Mouse (Mus musculus) midbrain, embryonic 12.5 days (tissue): ENCODE measurements around the gene Aloxe3. TPM values are rescaled to one million over a fixed set of nuclear protein-coding genes. Genes with fewer than 3 reads are reported as not detected.

Experiments used
- ATAC-seq: fragments of 200-750 bp; cut with Nextera tagmentation; 2 replicates; pipeline ENCODE4 v1.8.0; 2017; ENCODE audit warnings: low read depth, moderate TSS enrichment, moderate library complexity; ENCODE audit not compliant: low FRiP score
- H3K27ac ChIP-seq: fragments of 300-500 bp; sonication (generic); replicated peaks from 2 replicates; pipeline ENCODE4 v1.5.1; 2016; ENCODE audit warnings: mild to moderate bottlenecking
- H3K27me3 ChIP-seq: fragments of 300-500 bp; sonication (generic); 2 replicates; pipeline ENCODE4 v1.6.1; 2016; ENCODE audit warnings: mild to moderate bottlenecking
- H3K36me3 ChIP-seq: fragments of 300-500 bp; sonication (generic); 2 replicates; pipeline ENCODE4 v1.6.1; 2016
- H3K4me1 ChIP-seq: fragments of 300-500 bp; sonication (generic); 2 replicates; pipeline ENCODE4 v1.6.1; 2016
- H3K4me2 ChIP-seq: fragments of 300-500 bp; sonication (generic); replicated peaks from 2 replicates; pipeline ENCODE4 v1.6.1; 2016; ENCODE audit warnings: mild to moderate bottlenecking, moderate library complexity
- H3K4me3 ChIP-seq: fragments of 300-500 bp; sonication (generic); 2 replicates; pipeline ENCODE4 v1.5.1; 2016; ENCODE audit warnings: mild to moderate bottlenecking
- H3K9ac ChIP-seq: fragments of 300-500 bp; sonication (generic); replicated peaks from 2 replicates; pipeline ENCODE4 v1.6.1; 2016; ENCODE audit warnings: mild to moderate bottlenecking, moderate library complexity
- H3K9me3 ChIP-seq: fragments of 300-500 bp; sonication (generic); 2 replicates; pipeline ENCODE4 v1.6.1; 2016; ENCODE audit warnings: mild to moderate bottlenecking
- WGBS: fragments of 180-500 bp; shearing (Covaris S2); methylation state at CpG from one replicate; pipeline ENCODE4 v1.1.7; 2016; 5-methylcytosine and 5-hydroxymethylcytosine counted together
- polyA plus RNA-seq: library from polyadenylated mRNA; unstranded; fragments of >200 nt; fragmentation: Nextera tagmentation; extraction: Ambion mirVana; gene quantifications from 2 replicates; pipeline ENCODE4 v1.2.1, GENCODE M21; 2016

Gene Aloxe3
- polyA plus RNA-seq, 1 experiment from 2014 or later, result 0.66 TPM

DNA sequence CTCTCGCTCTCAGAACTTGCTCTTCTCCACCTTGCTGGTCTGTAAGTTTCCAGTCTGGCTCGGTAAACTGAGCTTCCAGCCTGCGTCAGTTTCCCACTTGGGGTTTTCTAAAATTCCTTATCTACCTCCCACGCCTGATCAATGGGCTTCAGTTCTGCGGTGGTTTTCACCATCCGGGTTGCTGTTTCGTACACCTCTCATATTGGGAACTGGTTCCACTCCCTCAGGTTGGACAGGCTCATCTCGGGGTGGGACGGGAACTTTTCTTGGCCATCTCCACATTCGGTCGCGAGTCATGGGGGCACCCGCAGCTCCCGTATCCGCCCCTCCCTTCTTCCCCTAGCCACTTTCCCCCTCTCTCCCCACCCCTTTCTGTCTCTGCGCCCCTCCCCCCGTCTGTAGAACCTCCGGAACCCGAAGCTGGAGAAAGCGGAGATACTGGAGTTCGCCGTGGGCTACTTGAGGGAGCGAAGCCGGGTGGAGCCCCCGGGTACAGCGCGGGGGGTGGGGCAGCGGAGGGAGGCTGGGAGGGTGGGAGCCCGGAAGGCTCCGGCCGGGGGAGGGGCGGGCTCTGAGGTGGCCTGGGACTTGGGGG lies 3.9 kb upstream of the Aloxe3 start:
- peak overlapping the region; percentile 75; the same call in 1 of the 2 replicates for H3K27ac ChIP-seq

DNA sequence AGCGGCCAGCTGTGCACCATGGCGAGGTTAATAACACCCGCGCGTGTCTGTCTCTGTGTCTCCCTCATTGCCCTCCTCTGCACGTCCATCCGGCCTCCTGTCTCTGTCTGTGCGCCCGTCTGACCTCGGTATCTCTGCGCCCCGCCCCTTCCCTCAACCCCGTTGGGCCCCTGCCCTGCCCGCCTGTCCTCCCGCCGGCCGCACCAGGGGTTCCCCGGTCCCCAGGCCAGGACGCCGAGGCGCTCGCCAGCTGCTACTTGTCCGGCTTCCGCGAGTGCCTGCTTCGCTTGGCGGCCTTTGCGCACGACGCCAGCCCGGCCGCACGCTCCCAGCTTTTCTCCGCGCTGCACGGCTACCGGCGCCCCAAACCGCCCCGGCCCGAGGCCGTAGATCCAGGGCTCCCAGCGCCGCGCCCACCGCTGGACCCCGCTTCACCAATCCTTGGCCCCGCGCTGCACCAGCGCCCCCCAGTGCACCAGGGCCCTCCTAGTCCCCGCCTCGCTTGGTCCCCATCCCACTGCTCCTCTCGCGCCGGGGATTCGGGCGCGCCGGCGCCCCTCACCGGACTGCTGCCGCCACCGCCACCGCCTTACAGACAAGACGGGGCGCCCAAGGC lies 3.3 kb upstream of the Aloxe3 start, which contains the start of gene 9130213A22Rik:
TSS of gene 9130213A22Rik (minus strand) at position 254 of the 616 bp plus-strand sequence.
- peak within 1 kb of the TSS; percentile 92 for H3K4me2 ChIP-seq
- under 1% methylated on average over 61 of the region's 66 CpGs for WGBS
- H3K9me3 ChIP-seq, result no peaks in the 10 kb centered on the region
- peaks cover 49% of the 10 kb centered on the region for H3K4me1 ChIP-seq
- H3K9ac ChIP-seq, result peak within 1 kb of the TSS; percentile 72
- no peaks in the 10 kb centered on the region for H3K36me3 ChIP-seq
- H3K27ac ChIP-seq, result peak within 1 kb of the TSS; percentile 75
- peaks cover 49% of the 10 kb centered on the region for H3K27me3 ChIP-seq
- H3K4me3 ChIP-seq, result peak within 1 kb of the TSS; percentile 77
- ATAC-seq, result peak; percentile 64

More for the DNA sequence above, 3.9 kb upstream of the Aloxe3 start:
- peaks cover 55% of the 10 kb centered on the region for H3K4me1 ChIP-seq
- ATAC-seq, result no peak
- 1% methylated on average over 31 of the region's 32 CpGs for WGBS
- H3K27me3 ChIP-seq, result peaks cover 46% of the 10 kb centered on the region
- H3K36me3 ChIP-seq, result no peaks in the 10 kb centered on the region
- H3K4me3 ChIP-seq, result peak overlapping the region; percentile 77
- H3K4me2 ChIP-seq, result peak overlapping the region; percentile 92
- no peaks in the 10 kb centered on the region for H3K9me3 ChIP-seq
- peak overlapping the region; percentile 72 for H3K9ac ChIP-seq

DNA sequence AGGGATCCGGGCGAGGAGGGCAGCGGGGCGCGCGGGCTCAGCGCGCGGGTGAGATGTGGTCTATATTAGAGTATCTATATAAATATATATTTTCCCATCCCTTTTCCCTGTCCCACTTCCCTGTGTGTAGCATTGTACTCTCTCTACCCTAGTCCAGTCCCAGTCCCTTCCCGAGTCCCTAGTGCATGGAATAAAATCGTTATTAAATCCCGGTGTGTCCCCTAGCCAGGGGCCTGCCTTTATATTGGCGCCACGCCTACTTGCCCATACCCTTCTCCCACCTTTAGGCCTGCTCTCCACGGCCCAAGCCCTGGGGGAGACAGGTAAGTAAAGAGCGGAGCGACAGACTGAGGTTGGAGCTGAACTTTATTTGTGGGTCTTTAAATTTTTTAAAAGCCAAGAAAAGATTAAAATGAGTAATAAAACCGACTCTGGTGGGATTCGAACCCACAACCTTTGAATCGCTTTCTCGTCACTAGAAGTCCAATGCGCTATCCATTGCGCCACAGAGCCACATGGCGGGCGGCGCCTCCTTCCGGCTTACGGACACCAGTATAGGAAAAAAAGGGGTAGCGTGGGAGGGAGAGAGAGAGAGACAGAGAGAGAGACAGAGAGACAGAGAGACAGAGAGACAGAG lies 2.5 kb upstream of the Aloxe3 start:
- Histone ChIP-seq H3K9ac (peak overlapping the region; percentile 72), H3K36me3 (no peaks in the 10 kb centered on the region), H3K4me1 (peaks cover 45% of the 10 kb centered on the region), H3K9me3 (no peaks in the 10 kb centered on the region), H3K27ac (peak overlapping the region; percentile 75), H3K4me3 (peak overlapping the region; percentile 77), H3K4me2 (peak overlapping the region; percentile 92), H3K27me3 (peaks cover 57% of the 10 kb centered on the region)
- WGBS, result under 1% methylated on average over 29 of the region's 29 CpGs
- peak; percentile 9; the same call in 1 of the 2 replicates for ATAC-seq

DNA sequence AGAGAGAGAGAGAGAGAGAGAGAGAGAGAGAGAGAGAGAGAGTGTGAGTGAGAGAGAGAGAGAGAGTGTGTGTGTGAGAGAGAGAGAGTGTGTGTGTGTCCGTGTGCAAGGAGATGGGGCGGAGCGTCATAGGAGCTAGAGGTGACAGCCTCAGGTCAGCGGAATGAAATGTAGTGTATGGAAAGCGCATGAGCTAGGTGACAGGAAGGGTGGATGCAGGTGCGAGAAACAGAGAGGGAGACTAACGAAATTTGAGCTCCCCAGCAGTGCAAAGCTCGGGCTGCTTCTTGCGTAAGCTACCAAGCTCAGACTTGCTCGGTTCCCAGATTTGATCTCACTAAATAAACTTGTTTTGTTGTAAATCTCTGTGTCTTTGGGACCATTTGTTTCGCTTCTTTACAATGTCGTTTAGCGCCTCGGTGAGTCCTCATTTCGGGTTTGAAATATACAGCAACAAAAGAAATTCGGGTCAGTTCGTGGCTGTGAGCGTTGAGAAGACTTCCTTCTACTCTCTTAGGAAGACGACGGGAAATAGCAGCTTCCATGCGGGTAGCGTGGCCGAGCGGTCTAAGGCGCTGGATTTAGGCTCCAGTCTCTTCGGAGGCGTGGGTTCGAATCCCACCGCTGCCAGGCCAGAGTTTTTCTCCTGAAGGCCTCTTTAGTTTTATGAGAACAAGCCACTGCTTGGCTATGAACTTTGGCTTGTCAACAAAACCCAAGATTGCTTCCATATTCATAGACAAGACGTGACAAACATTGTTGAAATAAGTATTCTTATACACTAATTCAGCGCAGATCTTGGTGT lies 1.8 kb upstream of the Aloxe3 start:
- no peaks in the 10 kb centered on the region for H3K36me3 ChIP-seq
- no peaks in the 10 kb centered on the region for H3K9me3 ChIP-seq
- H3K4me2 ChIP-seq, result peak overlapping the region; percentile 92
- H3K4me1 ChIP-seq, result peaks cover 44% of the 10 kb centered on the region
- H3K27me3 ChIP-seq, result peaks cover 60% of the 10 kb centered on the region
- under 1% methylated on average over 31 of the region's 31 CpGs for WGBS
- peak overlapping the region; percentile 73 for H3K27ac ChIP-seq
- H3K4me3 ChIP-seq, result peak overlapping the region; percentile 77
- ATAC-seq, result peak; percentile 53
- H3K9ac ChIP-seq, result peak overlapping the region; percentile 58; the same call in 1 of the 2 replicates

DNA sequence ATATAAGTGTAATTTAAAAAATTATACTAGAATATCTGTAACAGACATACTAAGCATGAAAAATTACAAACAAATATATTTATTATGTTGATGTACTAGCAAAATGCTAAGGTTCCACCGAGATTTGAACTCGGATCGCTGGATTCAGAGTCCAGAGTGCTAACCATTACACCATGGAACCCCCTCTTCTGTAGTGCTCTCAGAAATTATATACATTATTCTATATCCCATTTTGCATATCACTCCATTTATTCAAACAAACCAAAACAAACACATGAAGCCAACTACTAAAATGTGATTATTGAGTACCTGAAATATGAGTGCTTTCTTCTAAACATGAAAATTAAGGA lies 1.2 kb upstream of the Aloxe3 start:
- H3K9ac ChIP-seq, result no peak overlapping the region
- whole genome bisulfite sequencing, result 0% methylated on average over 3 of the region's 3 CpGs
- H3K9me3 ChIP-seq, result no peaks in the 10 kb centered on the region
- H3K4me1 ChIP-seq, result peaks cover 38% of the 10 kb centered on the region
- H3K27ac ChIP-seq, result no peak overlapping the region
- peaks cover 59% of the 10 kb centered on the region for H3K27me3 ChIP-seq
- peak overlapping the region; percentile 77 for H3K4me3 ChIP-seq
- H3K36me3 ChIP-seq, result no peaks in the 10 kb centered on the region
- peak overlapping the region; percentile 92 for H3K4me2 ChIP-seq
- ATAC-seq, result peak; percentile 39; the same call in 1 of the 2 replicates

DNA sequence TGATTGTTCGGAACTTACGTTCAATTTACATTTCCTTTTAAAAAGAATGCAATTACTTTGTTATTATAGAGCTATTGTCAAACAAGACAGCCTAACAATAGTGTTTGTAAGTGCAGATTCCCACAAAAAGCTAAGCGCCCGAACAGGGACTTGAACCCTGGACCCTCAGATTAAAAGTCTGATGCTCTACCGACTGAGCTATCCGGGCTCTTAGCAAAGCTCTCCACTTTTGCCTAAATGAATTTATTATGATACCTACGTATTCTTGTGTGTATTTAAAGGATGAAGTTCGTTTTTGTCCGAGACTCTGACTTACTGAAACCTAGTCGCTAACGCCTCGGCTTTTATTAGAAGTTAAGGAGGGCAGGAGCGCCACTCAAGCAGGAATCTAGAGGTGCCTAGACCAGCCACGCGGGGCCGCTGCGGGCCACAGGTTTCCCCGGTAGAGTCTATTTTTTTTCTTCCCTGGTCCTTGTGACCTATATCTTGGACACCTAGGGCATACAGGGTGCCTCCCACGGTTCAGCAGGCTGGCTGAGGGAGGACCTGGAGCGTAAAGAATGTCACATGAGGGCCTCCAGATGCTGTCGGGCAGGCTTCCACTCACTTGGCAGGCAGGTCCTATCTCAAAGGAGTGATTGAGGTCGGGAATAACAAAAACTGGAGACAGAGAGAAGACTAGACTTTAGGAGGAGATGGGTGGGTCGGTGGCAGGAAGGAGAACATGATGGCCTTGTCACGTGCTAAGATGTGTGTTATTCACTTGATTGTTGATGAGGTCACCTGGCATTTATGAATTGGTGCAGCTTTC lies 450 bp upstream of the Aloxe3 start:
- under 1% methylated on average over 24 of the region's 24 CpGs for WGBS
- peak overlapping the region; percentile 52 for H3K9ac ChIP-seq
- peak; percentile 2; the same call in 1 of the 2 replicates for ATAC-seq
- H3K27ac ChIP-seq, result no peak overlapping the region; the same call in 1 of the 2 replicates
- peak overlapping the region; percentile 77 for H3K4me2 ChIP-seq
- no peaks in the 10 kb centered on the region for H3K9me3 ChIP-seq
- H3K27me3 ChIP-seq, result peaks cover 59% of the 10 kb centered on the region
- H3K4me3 ChIP-seq, result peak overlapping the region; percentile 54
- no peaks in the 10 kb centered on the region for H3K36me3 ChIP-seq
- peaks cover 31% of the 10 kb centered on the region for H3K4me1 ChIP-seq

DNA sequence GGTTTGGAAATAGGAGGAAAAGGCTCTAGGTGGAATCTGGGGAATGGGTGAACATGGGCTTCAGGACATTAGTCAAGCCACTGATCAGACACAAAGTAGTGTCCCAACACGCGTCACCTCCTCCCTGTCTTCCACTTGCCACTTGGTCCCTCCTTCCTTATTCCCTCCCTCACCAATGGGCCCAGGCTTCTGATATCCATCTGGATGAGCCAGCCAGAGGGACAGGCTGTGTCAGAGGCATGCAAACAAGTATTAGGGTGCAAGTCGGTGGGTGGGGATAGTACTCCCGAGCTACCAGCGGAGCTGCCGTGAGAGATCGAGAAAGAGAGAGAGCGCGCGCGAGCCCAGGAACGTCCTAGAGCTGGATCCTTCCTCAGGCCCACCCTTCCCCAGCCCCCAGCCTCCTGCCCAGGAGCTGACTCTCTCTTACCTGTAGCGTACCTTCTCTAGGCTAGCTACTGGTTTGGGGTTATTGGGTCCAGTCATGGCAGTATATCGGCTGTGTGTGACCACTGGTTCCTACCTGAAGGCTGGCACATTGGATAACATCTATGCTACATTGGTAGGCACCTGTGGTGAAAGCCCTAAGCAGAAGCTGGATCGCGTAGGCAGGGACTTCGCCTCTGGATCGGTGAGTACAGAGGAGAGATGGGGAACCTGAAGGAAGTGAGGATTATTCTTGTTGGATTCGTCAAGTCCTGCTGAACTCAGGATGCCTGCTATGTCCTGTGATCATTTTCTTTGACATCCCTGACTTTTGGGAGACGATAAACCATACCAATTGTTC lies 416 bp downstream of the Aloxe3 start:
- WGBS, result 9% methylated on average over 20 of the region's 20 CpGs
- no peaks in the 10 kb centered on the region for H3K36me3 ChIP-seq
- peaks cover 22% of the 10 kb centered on the region for H3K4me1 ChIP-seq
- H3K9ac ChIP-seq, result peak overlapping the region; percentile 52
- no peak overlapping the region for H3K27ac ChIP-seq
- H3K27me3 ChIP-seq, result peaks cover 52% of the 10 kb centered on the region
- peak overlapping the region; percentile 54 for H3K4me3 ChIP-seq
- H3K4me2 ChIP-seq, result peak overlapping the region; percentile 77
- H3K9me3 ChIP-seq, result no peaks in the 10 kb centered on the region
- no peak for ATAC-seq

DNA sequence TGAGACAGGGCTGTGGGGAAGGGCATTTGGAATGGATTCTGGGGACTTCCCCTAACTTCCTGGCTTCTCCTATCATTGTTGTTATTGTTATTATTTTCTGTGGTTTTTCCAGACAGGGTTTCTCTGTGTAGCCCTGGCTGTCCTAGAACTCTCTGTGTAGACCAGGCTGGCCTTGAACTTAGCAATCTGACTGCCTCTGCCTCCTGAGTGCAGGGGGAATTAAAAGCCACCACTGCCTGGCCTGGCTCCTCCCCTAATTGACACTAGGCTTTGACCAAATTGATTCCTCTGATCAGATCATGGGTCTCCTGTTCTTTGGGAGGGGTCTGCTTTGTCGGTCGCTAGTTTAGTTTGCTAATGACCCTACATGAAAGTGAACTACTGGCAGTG lies 1.0 kb downstream of the Aloxe3 start:
- H3K27me3 ChIP-seq, result peaks cover 46% of the 10 kb centered on the region
- no peaks in the 10 kb centered on the region for H3K36me3 ChIP-seq
- no peak overlapping the region for H3K27ac ChIP-seq
- H3K4me2 ChIP-seq, result peak overlapping the region; percentile 77; the same call in 1 of the 2 replicates
- H3K4me1 ChIP-seq, result peaks cover 17% of the 10 kb centered on the region
- no peak overlapping the region for H3K9ac ChIP-seq
- no peak overlapping the region for H3K4me3 ChIP-seq
- no peaks in the 10 kb centered on the region for H3K9me3 ChIP-seq
- 61% methylated on average over 2 of the region's 2 CpGs for WGBS
- ATAC-seq, result no peak

DNA sequence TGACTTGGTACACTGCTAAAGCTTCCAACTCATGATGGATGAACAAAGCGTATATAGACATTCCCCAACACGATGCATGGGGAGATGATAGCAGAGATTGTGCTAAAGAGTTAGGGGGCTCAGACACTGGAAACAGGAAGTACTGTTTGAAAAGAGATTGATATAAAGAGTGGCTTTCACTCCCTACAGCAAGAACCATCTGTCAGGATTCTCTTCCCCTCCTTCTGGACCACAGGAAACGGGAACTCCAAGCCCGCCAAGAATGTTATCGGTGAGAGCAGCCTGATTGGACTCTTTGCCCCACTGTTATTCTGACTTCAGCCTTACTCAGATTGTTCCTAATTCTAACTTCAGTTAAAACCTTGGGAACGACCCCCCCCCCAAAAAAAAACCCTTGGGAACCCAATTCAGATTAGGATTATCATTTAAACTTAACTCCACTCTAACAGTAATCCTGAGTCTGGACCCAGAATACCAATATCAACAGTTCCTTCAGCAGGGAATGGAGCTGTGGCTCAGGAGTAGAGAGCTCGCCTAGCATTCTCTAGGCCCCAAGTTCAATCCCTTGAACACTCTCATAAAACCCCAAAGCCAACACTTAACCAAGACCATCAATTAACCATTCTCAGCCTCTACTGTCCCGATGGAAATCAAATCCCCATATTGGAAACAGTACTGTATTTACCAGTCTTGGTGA lies 2.9 kb downstream of the Aloxe3 start:
- H3K36me3 ChIP-seq, result no peaks in the 10 kb centered on the region
- no peaks in the 10 kb centered on the region for H3K9me3 ChIP-seq
- ATAC-seq, result no peak
- no peak overlapping the region for H3K27ac ChIP-seq
- WGBS, result 80% methylated on average over 8 of the region's 8 CpGs
- H3K4me2 ChIP-seq, result no peak overlapping the region
- H3K4me3 ChIP-seq, result no peak overlapping the region
- no peak overlapping the region for H3K9ac ChIP-seq
- H3K27me3 ChIP-seq, result peaks cover 56% of the 10 kb centered on the region
- H3K4me1 ChIP-seq, result peaks cover 10% of the 10 kb centered on the region; the same call in 1 of the 2 replicates

DNA sequence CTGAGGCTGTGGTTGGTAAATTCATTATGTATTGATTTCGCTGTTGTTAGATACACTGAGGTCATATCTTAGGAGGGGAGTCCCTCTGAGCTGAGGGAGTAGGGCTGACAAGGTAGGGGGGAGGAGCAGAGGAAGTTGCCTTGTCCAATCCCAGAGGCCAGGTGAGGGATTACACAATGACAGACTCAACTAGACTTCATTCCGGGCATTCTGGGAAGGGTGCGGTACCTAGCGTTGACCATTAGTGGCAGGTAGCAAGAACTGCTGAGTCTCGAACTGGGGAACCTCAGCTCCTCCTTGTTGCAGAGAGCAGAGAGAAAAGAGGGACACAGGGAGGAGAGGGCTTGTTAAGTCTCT lies 7.8 kb downstream of the Aloxe3 start:
- Histone ChIP-seq H3K27ac (no peak overlapping the region), H3K4me1 (peaks cover 12% of the 10 kb centered on the region; the same call in 1 of the 2 replicates), H3K4me3 (peak overlapping the region; percentile 45), H3K27me3 (peaks cover 44% of the 10 kb centered on the region), H3K36me3 (no peaks in the 10 kb centered on the region), H3K9me3 (no peaks in the 10 kb centered on the region), H3K4me2 (peak overlapping the region; percentile 67), H3K9ac (no peak overlapping the region)
- 13% methylated on average over 5 of the region's 5 CpGs for WGBS
- ATAC-seq, result no peak
